7 mouse cellular contexts compared by ENCODE assay signal in the genomic region with DNA sequence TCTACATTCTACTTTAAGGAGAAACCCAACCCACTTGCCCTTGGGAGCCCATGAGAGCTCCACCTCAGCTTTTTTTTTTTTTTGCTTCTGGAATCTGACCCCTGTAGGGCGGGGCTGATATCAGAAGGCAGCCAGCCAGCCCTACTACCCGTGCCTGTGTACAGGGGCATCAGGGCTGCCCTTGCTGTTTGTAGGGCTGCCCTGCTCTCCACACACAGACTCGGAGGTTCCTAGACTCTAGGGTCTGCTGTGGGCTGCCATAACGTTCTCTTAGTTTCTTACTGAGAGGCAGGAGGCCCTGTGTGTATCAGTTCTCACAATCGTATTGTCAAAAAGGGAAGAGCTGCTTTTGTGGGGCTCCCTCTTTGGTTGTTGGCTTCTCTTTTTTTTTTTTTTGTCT. TPM values are rescaled to one million over a fixed set of nuclear protein-coding genes. Genes with fewer than 3 reads are reported as not detected.
DNase-seq lines count a peak whose midpoint lies in the region; ATAC-seq lines count a peak whose summit lies in the region.

No protein-coding gene starts in this region.

- H3K4me1 ChIP-seq in midbrain, embryonic 10.5 days: peaks cover 90% of the 10 kb centered on the region
- H3K4me1 ChIP-seq in midbrain, embryonic 13.5 days (replicated peaks): peaks cover 74% of the 10 kb centered on the region
- peaks cover 32% of the 10 kb centered on the region for H3K4me1 ChIP-seq in embryonic facial prominence, embryonic 11.5 days (ENCODE audit: control insufficient read depth, insufficient read depth, low read length)
- H3K4me1 ChIP-seq in kidney, embryonic 14.5 days (ENCODE audit: control insufficient read depth, insufficient read depth, low read length): peaks cover 64% of the 10 kb centered on the region
- peaks cover 46% of the 10 kb centered on the region for H3K4me1 ChIP-seq in stomach, embryonic 14.5 days (ENCODE audit: control insufficient read depth, insufficient read depth, low read length)

- peak overlapping the region; percentile 90 for H3K27ac ChIP-seq in midbrain, embryonic 10.5 days (replicated peaks)
- no peak overlapping the region; the same call in 1 of the 2 replicates for H3K27ac ChIP-seq in midbrain, embryonic 13.5 days
- H3K27ac ChIP-seq in embryonic facial prominence, embryonic 11.5 days (replicated peaks; ENCODE audit: low read depth, low read length): no peak overlapping the region
- peak overlapping the region; percentile 51; the same call in 1 of the 2 replicates for H3K27ac ChIP-seq in kidney, embryonic 14.5 days (ENCODE audit: low read depth, low read length)
- peak overlapping the region; percentile 41; the same call in 1 of the 2 replicates for H3K27ac ChIP-seq in stomach, embryonic 14.5 days (ENCODE audit: low read length)

- WGBS in midbrain, embryonic 10.5 days: 37% methylated on average over 5 of the region's 5 CpGs
- WGBS in midbrain, embryonic 13.5 days: 38% methylated on average over 5 of the region's 5 CpGs
- WGBS in embryonic facial prominence, embryonic 11.5 days: 27% methylated on average over 5 of the region's 5 CpGs
- whole genome bisulfite sequencing in kidney, embryonic 14.5 days: 32% methylated on average over 5 of the region's 5 CpGs
- 33% methylated on average over 5 of the region's 5 CpGs for WGBS in stomach, embryonic 14.5 days

- no peak overlapping the region for H3K4me2 ChIP-seq in midbrain, embryonic 13.5 days (replicated peaks)
- H3K4me2 ChIP-seq in embryonic facial prominence, embryonic 11.5 days (ENCODE audit: low read depth, low read length): no peak overlapping the region
- H3K4me2 ChIP-seq in kidney, embryonic 14.5 days (replicated peaks; ENCODE audit: low read depth, low read length): no peak overlapping the region
- H3K4me2 ChIP-seq in stomach, embryonic 14.5 days (replicated peaks; ENCODE audit: low read depth, low read length): 0 out of 2 replicates have a peak overlapping the region, but pooled peaks have one; percentile 4

- H3K36me3 ChIP-seq in midbrain, embryonic 10.5 days: peaks cover 46% of the 10 kb centered on the region
- H3K36me3 ChIP-seq in midbrain, embryonic 13.5 days: peaks cover 52% of the 10 kb centered on the region
- no peaks in the 10 kb centered on the region; the same call in 1 of the 2 replicates for H3K36me3 ChIP-seq in embryonic facial prominence, embryonic 11.5 days (replicated peaks; ENCODE audit: control insufficient read depth, insufficient read depth, low read depth, low read length)
- peaks cover 55% of the 10 kb centered on the region for H3K36me3 ChIP-seq in kidney, embryonic 14.5 days (ENCODE audit: control insufficient read depth, insufficient read depth, low read length)
- peaks cover 42% of the 10 kb centered on the region for H3K36me3 ChIP-seq in stomach, embryonic 14.5 days (ENCODE audit: control insufficient read depth, insufficient read depth, low read length)

- DNase-seq in midbrain, embryonic 10.5 days (ENCODE audit: low spot score): no peak
- DNase-seq in embryonic facial prominence, embryonic 11.5 days (ENCODE audit: low spot score): peak; percentile 60
- no peak for DNase-seq in left cerebral cortex, adult 9 months (ENCODE audit: low spot score in 2 of 2)
- no peak for DNase-seq in left cerebral cortex, adult 8-10 months (ENCODE audit: low spot score in 2 of 2)

- no peak overlapping the region for H3K9ac ChIP-seq in midbrain, embryonic 13.5 days (replicated peaks)
- no peak overlapping the region for H3K9ac ChIP-seq in embryonic facial prominence, embryonic 11.5 days (replicated peaks; ENCODE audit: low read length)
- H3K9ac ChIP-seq in kidney, embryonic 14.5 days (ENCODE audit: low read depth, low read length): no peak overlapping the region
- H3K9ac ChIP-seq in stomach, embryonic 14.5 days (replicated peaks; ENCODE audit: low read depth, low read length): no peak overlapping the region

- H3K9me3 ChIP-seq in midbrain, embryonic 10.5 days (replicated peaks): no peaks in the 10 kb centered on the region
- no peaks in the 10 kb centered on the region for H3K9me3 ChIP-seq in midbrain, embryonic 13.5 days
- H3K9me3 ChIP-seq in embryonic facial prominence, embryonic 11.5 days (replicated peaks; ENCODE audit: control insufficient read depth, low read length): no peaks in the 10 kb centered on the region
- H3K9me3 ChIP-seq in kidney, embryonic 14.5 days (ENCODE audit: control insufficient read depth, low read length): no peaks in the 10 kb centered on the region
- H3K9me3 ChIP-seq in stomach, embryonic 14.5 days (ENCODE audit: control insufficient read depth, low read depth, low read length): no peaks in the 10 kb centered on the region

- 0 out of 2 replicates have a peak overlapping the region, but pooled peaks have one; percentile 26 for H3K4me3 ChIP-seq in midbrain, embryonic 10.5 days
- H3K4me3 ChIP-seq in midbrain, embryonic 13.5 days (replicated peaks): no peak overlapping the region
- no peak overlapping the region for H3K4me3 ChIP-seq in embryonic facial prominence, embryonic 11.5 days (ENCODE audit: low read depth, low read length)
- H3K4me3 ChIP-seq in kidney, embryonic 14.5 days (ENCODE audit: low read length): no peak overlapping the region
- H3K4me3 ChIP-seq in stomach, embryonic 14.5 days (ENCODE audit: low read depth, low read length): no peak overlapping the region

- ATAC-seq in midbrain, embryonic 13.5 days: no peak
- no peak for ATAC-seq in embryonic facial prominence, embryonic 11.5 days (replicated peaks; ENCODE audit: insufficient number of reproducible peaks, low FRiP score, low TSS enrichment, low read depth)
- ATAC-seq in kidney, embryonic 14.5 days (ENCODE audit: low FRiP score, low TSS enrichment): no peak
- peak; percentile 31; the same call in 1 of the 2 replicates for ATAC-seq in stomach, embryonic 14.5 days (ENCODE audit: insufficient number of reproducible peaks, insufficient read depth, low FRiP score, low read depth)

- 0 out of 2 replicates have a peak, but pooled peaks cover 6% of the 10 kb centered on the region for H3K27me3 ChIP-seq in midbrain, embryonic 10.5 days (ENCODE audit: low read depth, poor library complexity, severe bottlenecking)
- H3K27me3 ChIP-seq in midbrain, embryonic 13.5 days: no peaks in the 10 kb centered on the region
- H3K27me3 ChIP-seq in embryonic facial prominence, embryonic 11.5 days (ENCODE audit: control insufficient read depth, insufficient read depth, low read length): no peaks in the 10 kb centered on the region
- H3K27me3 ChIP-seq in kidney, embryonic 14.5 days (ENCODE audit: control insufficient read depth, insufficient read depth, low read length): no peaks in the 10 kb centered on the region
- no peaks in the 10 kb centered on the region for H3K27me3 ChIP-seq in stomach, embryonic 14.5 days (ENCODE audit: control insufficient read depth, insufficient read depth, low read length)

RNA-seq across cellular contexts. Expression of gene Lasp1, which starts 18.6 kb away (rescaled TPM):
- polyA plus RNA-seq in midbrain, embryonic 10.5 days (2016; fragmentation: Nextera tagmentation; extraction: Ambion mirVana): 75.1 and 88.8 TPM in 2 replicates
- 136 and 137 TPM in 2 replicates for polyA plus RNA-seq in midbrain, embryonic 13.5 days (2015; fragmentation: Nextera tagmentation; extraction: Ambion mirVana)
- 62.6 and 67.8 TPM in 2 replicates for polyA plus RNA-seq in embryonic facial prominence, embryonic 11.5 days (2014; fragmentation: Nextera tagmentation; extraction: Ambion mirVana)
- 46.9 and 57.2 TPM in 2 replicates for polyA plus RNA-seq in kidney, embryonic 14.5 days (2014; fragmentation: Nextera tagmentation; extraction: Ambion mirVana)
- polyA plus RNA-seq in stomach, embryonic 14.5 days (2014; fragmentation: Nextera tagmentation; extraction: Ambion mirVana): 73.2 and 82.0 TPM in 2 replicates
- total RNA-seq in left cerebral cortex, adult 8-10 months (2022): 100 to 1,000 TPM; 138 to 169 (median 155) TPM

RNA-seq across cellular contexts. Expression of gene B230217C12Rik, which starts 23.2 kb away (rescaled TPM):
- polyA plus RNA-seq in midbrain, embryonic 10.5 days (2016; fragmentation: Nextera tagmentation; extraction: Ambion mirVana): 12.6 and 14.3 TPM in 2 replicates
- 23.2 and 24.8 TPM in 2 replicates for polyA plus RNA-seq in midbrain, embryonic 13.5 days (2015; fragmentation: Nextera tagmentation; extraction: Ambion mirVana)
- polyA plus RNA-seq in embryonic facial prominence, embryonic 11.5 days (2014; fragmentation: Nextera tagmentation; extraction: Ambion mirVana): 15.4 and 20.0 TPM in 2 replicates
- polyA plus RNA-seq in kidney, embryonic 14.5 days (2014; fragmentation: Nextera tagmentation; extraction: Ambion mirVana): 8.6 and 11.3 TPM in 2 replicates
- 6.4 and 8.3 TPM in 2 replicates for polyA plus RNA-seq in stomach, embryonic 14.5 days (2014; fragmentation: Nextera tagmentation; extraction: Ambion mirVana)
- 10 to 100 TPM; 73.0 to 83.2 (median 79.8) TPM for total RNA-seq in left cerebral cortex, adult 8-10 months (2022)

RNA-seq across cellular contexts. Expression of gene Rpl23, which starts 35.1 kb away (rescaled TPM):
- polyA plus RNA-seq in midbrain, embryonic 10.5 days (2016; fragmentation: Nextera tagmentation; extraction: Ambion mirVana): 378 and 451 TPM in 2 replicates
- 363 and 377 TPM in 2 replicates for polyA plus RNA-seq in midbrain, embryonic 13.5 days (2015; fragmentation: Nextera tagmentation; extraction: Ambion mirVana)
- polyA plus RNA-seq in embryonic facial prominence, embryonic 11.5 days (2014; fragmentation: Nextera tagmentation; extraction: Ambion mirVana): 524 and 537 TPM in 2 replicates
- 695 and 947 TPM in 2 replicates for polyA plus RNA-seq in kidney, embryonic 14.5 days (2014; fragmentation: Nextera tagmentation; extraction: Ambion mirVana)
- polyA plus RNA-seq in stomach, embryonic 14.5 days (2014; fragmentation: Nextera tagmentation; extraction: Ambion mirVana): 774 and 780 TPM in 2 replicates
- total RNA-seq in left cerebral cortex, adult 8-10 months (2022): 100 to 1,000 TPM; 331 to 461 (median 392) TPM

RNA-seq across cellular contexts. Expression of gene 1700001P01Rik, which starts 41.7 kb away (rescaled TPM):
- 0.20 and 0.46 TPM in 2 replicates for polyA plus RNA-seq in midbrain, embryonic 10.5 days (2016; fragmentation: Nextera tagmentation; extraction: Ambion mirVana)
- 0.81 and 1.1 TPM in 2 replicates for polyA plus RNA-seq in midbrain, embryonic 13.5 days (2015; fragmentation: Nextera tagmentation; extraction: Ambion mirVana)
- polyA plus RNA-seq in embryonic facial prominence, embryonic 11.5 days (2014; fragmentation: Nextera tagmentation; extraction: Ambion mirVana): not detected in 2 replicates
- polyA plus RNA-seq in kidney, embryonic 14.5 days (2014; fragmentation: Nextera tagmentation; extraction: Ambion mirVana): 0.56 TPM in 1 of 2 replicates, not detected in the other
- 0.43 and 0.59 TPM in 2 replicates for polyA plus RNA-seq in stomach, embryonic 14.5 days (2014; fragmentation: Nextera tagmentation; extraction: Ambion mirVana)
- total RNA-seq in left cerebral cortex, adult 8-10 months (2022): 1 to 10 TPM in 1 of 4 experiments, under 1 TPM in 2, not detected in 1; 0.65 to 1.2 (median 0.84) TPM

RNA-seq across cellular contexts. Expression of gene Cwc25, which starts 51.0 kb away (rescaled TPM):
- polyA plus RNA-seq in midbrain, embryonic 10.5 days (2016; fragmentation: Nextera tagmentation; extraction: Ambion mirVana): 20.5 and 21.8 TPM in 2 replicates
- 19.0 and 19.6 TPM in 2 replicates for polyA plus RNA-seq in midbrain, embryonic 13.5 days (2015; fragmentation: Nextera tagmentation; extraction: Ambion mirVana)
- polyA plus RNA-seq in embryonic facial prominence, embryonic 11.5 days (2014; fragmentation: Nextera tagmentation; extraction: Ambion mirVana): 12.9 and 13.1 TPM in 2 replicates
- polyA plus RNA-seq in kidney, embryonic 14.5 days (2014; fragmentation: Nextera tagmentation; extraction: Ambion mirVana): 12.6 and 13.7 TPM in 2 replicates
- 14.2 and 16.8 TPM in 2 replicates for polyA plus RNA-seq in stomach, embryonic 14.5 days (2014; fragmentation: Nextera tagmentation; extraction: Ambion mirVana)
- 10 to 100 TPM; 17.0 to 20.6 (median 19.1) TPM for total RNA-seq in left cerebral cortex, adult 8-10 months (2022)

Comparison
In these comparisons a context has a peak if more than half of its experiments do, and no peak if none do; other contexts are left out.
1. H3K27ac ChIP-seq: peak in midbrain, embryonic 10.5 days (single experiment), kidney, embryonic 14.5 days (single experiment) and stomach, embryonic 14.5 days (single experiment); none in midbrain, embryonic 13.5 days (single experiment) and embryonic facial prominence, embryonic 11.5 days (single experiment).